Mouse (Mus musculus) hindbrain, embryonic 14.5 days (tissue): ENCODE data around the gene Lrrd1. TPM values are rescaled to one million over a fixed set of nuclear protein-coding genes. Genes with fewer than 3 reads are reported as not detected.
A peak's percentile ranks its signal among the peaks of the same experiment; 100 is the strongest.
"Not testable (repeated sequence)": the region's sequence is repeated elsewhere in the genome, so short reads cannot be mapped to it uniquely, and the experiment has no call there.

Source experiments
- ATAC-seq: fragments of 200-750 bp; cut with Nextera tagmentation; 2 replicates; pipeline ENCODE4 v1.8.0; 2017; ENCODE audit warnings: moderate number of reproducible peaks, mild to moderate bottlenecking, moderate TSS enrichment, moderate library complexity; ENCODE audit not compliant: low FRiP score
- DNase-seq: peaks from one replicate; pipeline ENCODE4 v3.0.0-alpha.2; 2015; ENCODE audit warnings: low spot score
- H3K27ac ChIP-seq: fragments of 300-500 bp; sonication (generic); 2 replicates; pipeline ENCODE4 v1.5.1; 2014; ENCODE audit warnings: mild to moderate bottlenecking, moderate library complexity
- H3K27me3 ChIP-seq: fragments of 300-500 bp; sonication (generic); 2 replicates; pipeline ENCODE4 v1.6.1; 2014; ENCODE audit warnings: mild to moderate bottlenecking, low read length, mixed read lengths; ENCODE audit not compliant: control insufficient read depth, insufficient read depth
- H3K36me3 ChIP-seq: fragments of 300-500 bp; sonication (generic); replicated peaks from 2 replicates; pipeline ENCODE4 v1.6.1; 2014; ENCODE audit not compliant: control insufficient read depth, insufficient read depth
- H3K4me1 ChIP-seq: fragments of 300-500 bp; sonication (generic); replicated peaks from 2 replicates; pipeline ENCODE4 v1.6.1; 2014; ENCODE audit warnings: antibody characterized with exemption, low read length, mixed read lengths; ENCODE audit not compliant: control insufficient read depth, insufficient read depth
- H3K4me2 ChIP-seq: fragments of 300-500 bp; sonication (generic); replicated peaks from 2 replicates; pipeline ENCODE4 v1.6.1; 2014; ENCODE audit warnings: mild to moderate bottlenecking, moderate library complexity
- H3K4me3 ChIP-seq: fragments of 300-500 bp; sonication (generic); replicated peaks from 2 replicates; pipeline ENCODE4 v1.5.1; 2014; ENCODE audit warnings: mild to moderate bottlenecking, low read length
- H3K9ac ChIP-seq: fragments of 300-500 bp; sonication (generic); 2 replicates; pipeline ENCODE4 v1.6.1; 2014
- H3K9me3 ChIP-seq: fragments of 300-500 bp; sonication (generic); 2 replicates; pipeline ENCODE4 v1.6.1; 2016; ENCODE audit warnings: low read length; ENCODE audit not compliant: control insufficient read depth
- WGBS: fragments of 180-500 bp; shearing (Covaris S2); extraction: QIAGEN DNeasy Blood & Tissue Kit; methylation state at CpG from one replicate; pipeline ENCODE4 v1.1.7; 2014; 5-methylcytosine and 5-hydroxymethylcytosine counted together
- polyA plus RNA-seq: library from polyadenylated mRNA; unstranded; fragments of >200 nt; fragmentation: Nextera tagmentation; extraction: Ambion mirVana; gene quantifications from 2 replicates; pipeline ENCODE4 v1.2.1, GENCODE M21; 2014

The Lrrd1 gene
- 0.07 and 0.12 TPM in 2 replicates for polyA plus RNA-seq

DNA sequence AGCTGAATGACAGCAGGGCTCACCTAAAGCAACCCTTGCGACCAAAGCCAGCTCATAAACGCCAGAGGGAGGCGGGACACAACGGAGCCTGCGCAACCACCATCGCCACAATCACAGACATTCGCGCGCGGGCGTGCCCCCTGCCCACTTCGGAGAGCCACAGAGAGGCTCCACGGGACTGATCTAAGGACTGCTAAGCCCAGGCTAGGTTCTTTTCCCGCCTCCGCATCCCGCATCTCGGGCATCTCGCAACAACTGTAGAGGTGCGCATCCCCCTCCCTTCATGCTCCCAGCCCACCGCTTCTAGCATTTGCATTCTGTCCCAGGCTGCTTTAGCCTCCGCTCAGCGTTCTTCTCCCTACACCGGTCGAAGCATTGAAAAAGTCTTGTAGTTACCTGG, at the start of gene Lrrd1:
Gene Lrrd1 (plus strand): TSS at position 148 of the 400 bp plus-strand sequence.
- ATAC-seq = no peak
- H3K36me3 ChIP-seq = peaks cover 23% of the 10 kb centered on the region
- 4% methylated on average over 24 of the region's 24 CpGs for WGBS

DNA sequence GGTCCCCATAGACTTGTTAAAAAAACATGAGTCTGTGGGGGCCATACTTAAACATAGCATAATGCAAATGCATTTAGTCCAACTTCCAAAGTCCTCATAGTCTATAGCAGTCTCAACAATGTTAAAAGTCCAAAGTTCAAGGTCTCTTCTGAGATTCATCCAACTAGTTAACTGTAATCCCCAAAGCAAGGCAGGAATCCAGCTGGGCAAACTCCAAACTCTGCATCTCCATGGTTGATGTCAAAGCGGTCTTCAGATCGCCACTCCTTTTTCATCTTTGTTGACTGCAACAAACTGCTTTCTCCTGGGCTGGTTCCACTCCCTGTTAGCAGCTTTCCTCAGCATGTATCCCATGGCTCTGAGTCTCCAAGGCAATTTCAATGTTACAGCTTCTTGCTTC, 47.9 kb upstream of the Lrrd1 start:
- H3K4me1 ChIP-seq = peaks cover 12% of the 10 kb centered on the region
- not testable (repeated sequence) for DNase-seq, ATAC-seq, H3K27me3 ChIP-seq, H3K4me3 ChIP-seq, H3K27ac ChIP-seq, H3K9ac ChIP-seq, H3K4me2 ChIP-seq, H3K9me3 ChIP-seq, H3K36me3 ChIP-seq
- 95% methylated on average over 2 of the region's 2 CpGs for WGBS

More for the DNA sequence above, at the start of gene Lrrd1:
- H3K9ac ChIP-seq = peak within 1 kb of the TSS; percentile 35; the same call in 1 of the 2 replicates
- H3K4me1 ChIP-seq = peaks cover 4% of the 10 kb centered on the region; the same call in 1 of the 2 replicates
- H3K4me2 ChIP-seq = peak within 1 kb of the TSS; percentile 60
- no peak within 1 kb of the TSS for H3K27ac ChIP-seq
- DNase-seq = no peak
- H3K27me3 ChIP-seq = no peaks in the 10 kb centered on the region
- H3K9me3 ChIP-seq = no peaks in the 10 kb centered on the region
- H3K4me3 ChIP-seq = peak within 1 kb of the TSS; percentile 33

- H3K36me3 ChIP-seq, DNase-seq, H3K9ac ChIP-seq, H3K4me2 ChIP-seq, ATAC-seq, H3K4me3 ChIP-seq, H3K9me3 ChIP-seq, H3K27ac ChIP-seq, H3K27me3 ChIP-seq: not testable (repeated sequence)
- H3K4me1 ChIP-seq = peaks cover 12% of the 10 kb centered on the region
Measured at GRCm38 (mm10) chr5:3798656-3799055, 46.3 kb upstream of the Lrrd1 start.

DNA sequence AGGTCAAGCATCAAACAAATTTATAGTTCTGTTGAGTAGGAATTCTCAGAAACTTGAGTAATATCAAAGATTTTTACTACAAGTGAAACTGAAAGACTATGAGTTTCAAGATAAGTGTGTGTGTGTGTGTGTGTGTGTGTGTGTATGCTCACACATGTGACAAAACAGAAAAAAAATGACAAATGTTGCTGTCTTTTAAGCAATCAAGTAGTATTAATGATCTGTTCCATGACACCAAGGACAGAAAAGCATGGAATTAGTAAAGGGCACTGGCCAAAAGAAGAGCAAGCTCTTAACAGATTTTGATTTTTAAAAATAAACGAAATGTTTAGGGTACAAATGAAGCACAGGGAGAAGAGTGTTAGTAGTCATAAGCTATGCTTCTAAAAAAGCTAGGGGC, 44.9 kb upstream of the Lrrd1 start:
- DNase-seq (no peak), ATAC-seq (no peak)
- Histone ChIP-seq H3K9ac (no peak overlapping the region), H3K27me3 (no peaks in the 10 kb centered on the region), H3K4me3 (no peak overlapping the region), H3K4me2 (no peak overlapping the region), H3K4me1 (peaks cover 16% of the 10 kb centered on the region), H3K9me3 (no peaks in the 10 kb centered on the region), H3K36me3 (0 out of 2 replicates have a peak, but pooled peaks cover 1% of the 10 kb centered on the region), H3K27ac (no peak overlapping the region)
- 93% methylated on average over 1 of the region's 1 CpGs for WGBS

DNA sequence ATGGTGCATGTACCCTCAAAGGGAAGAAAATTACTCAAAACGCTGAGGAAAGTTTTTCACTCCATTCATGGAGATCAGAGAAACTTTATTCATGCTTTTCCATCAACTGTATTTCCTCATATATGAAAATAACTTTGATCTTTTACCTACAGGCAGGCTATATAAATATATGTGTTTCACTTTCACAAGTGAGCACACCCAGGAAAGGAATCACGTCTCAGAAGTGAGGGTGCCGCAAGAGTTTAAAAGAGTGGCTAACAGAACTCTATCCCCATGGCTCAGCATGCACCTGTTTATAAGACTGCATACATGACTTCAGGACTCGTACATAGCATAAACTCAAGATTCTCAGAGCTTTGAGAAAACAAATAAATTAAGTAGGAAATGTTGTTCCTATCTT, 44.1 kb upstream of the Lrrd1 start:
- no peak for ATAC-seq
- Histone ChIP-seq H3K4me3 (peak overlapping the region; percentile 87), H3K27me3 (no peaks in the 10 kb centered on the region), H3K9me3 (no peaks in the 10 kb centered on the region), H3K4me2 (peak overlapping the region; percentile 74), H3K9ac (peak overlapping the region; percentile 40), H3K36me3 (no peaks in the 10 kb centered on the region), H3K27ac (no peak overlapping the region), H3K4me1 (peaks cover 19% of the 10 kb centered on the region)
- no peak for DNase-seq
- WGBS = 79% methylated on average over 4 of the region's 4 CpGs

- Histone ChIP-seq H3K36me3 (no peaks in the 10 kb centered on the region), H3K4me2 (peak overlapping the region; percentile 74), H3K9ac (peak overlapping the region; percentile 89), H3K27ac (peak overlapping the region; percentile 89), H3K27me3 (no peaks in the 10 kb centered on the region), H3K4me1 (peaks cover 19% of the 10 kb centered on the region), H3K4me3 (peak overlapping the region; percentile 87), H3K9me3 (no peaks in the 10 kb centered on the region)
- WGBS = 7% methylated on average over 18 of the region's 18 CpGs
- ATAC-seq (peak; percentile 0; the same call in 1 of the 2 replicates), DNase-seq (no peak)
Measured at GRCm38 (mm10) chr5:3801672-3802432, 43.1 kb upstream of the Lrrd1 start.

GRCm38 (mm10) chr5:3802433-3803291, 42.3 kb upstream of the Lrrd1 start, which contains the start of the genes Ankib1 and Krit1:
Ankib1 (minus strand) TSS chr5:3802925.
Krit1 (plus strand) TSS chr5:3803184.
- no peaks in the 10 kb centered on the region for H3K27me3 ChIP-seq
- H3K36me3 ChIP-seq = peaks cover 7% of the 10 kb centered on the region; the same call in 1 of the 2 replicates
- DNase-seq = peak; percentile 90
- H3K9me3 ChIP-seq = no peaks in the 10 kb centered on the region
- peak within 1 kb of the TSS; percentile 74 for H3K4me2 ChIP-seq
- ATAC-seq = peak; percentile 96
- WGBS = under 1% methylated on average over 92 of the region's 109 CpGs
- peak within 1 kb of the TSS; percentile 87 for H3K4me3 ChIP-seq
- peak within 1 kb of the TSS; percentile 89 for H3K27ac ChIP-seq
- H3K9ac ChIP-seq = peak within 1 kb of the TSS; percentile 89
- peaks cover 19% of the 10 kb centered on the region for H3K4me1 ChIP-seq

DNA sequence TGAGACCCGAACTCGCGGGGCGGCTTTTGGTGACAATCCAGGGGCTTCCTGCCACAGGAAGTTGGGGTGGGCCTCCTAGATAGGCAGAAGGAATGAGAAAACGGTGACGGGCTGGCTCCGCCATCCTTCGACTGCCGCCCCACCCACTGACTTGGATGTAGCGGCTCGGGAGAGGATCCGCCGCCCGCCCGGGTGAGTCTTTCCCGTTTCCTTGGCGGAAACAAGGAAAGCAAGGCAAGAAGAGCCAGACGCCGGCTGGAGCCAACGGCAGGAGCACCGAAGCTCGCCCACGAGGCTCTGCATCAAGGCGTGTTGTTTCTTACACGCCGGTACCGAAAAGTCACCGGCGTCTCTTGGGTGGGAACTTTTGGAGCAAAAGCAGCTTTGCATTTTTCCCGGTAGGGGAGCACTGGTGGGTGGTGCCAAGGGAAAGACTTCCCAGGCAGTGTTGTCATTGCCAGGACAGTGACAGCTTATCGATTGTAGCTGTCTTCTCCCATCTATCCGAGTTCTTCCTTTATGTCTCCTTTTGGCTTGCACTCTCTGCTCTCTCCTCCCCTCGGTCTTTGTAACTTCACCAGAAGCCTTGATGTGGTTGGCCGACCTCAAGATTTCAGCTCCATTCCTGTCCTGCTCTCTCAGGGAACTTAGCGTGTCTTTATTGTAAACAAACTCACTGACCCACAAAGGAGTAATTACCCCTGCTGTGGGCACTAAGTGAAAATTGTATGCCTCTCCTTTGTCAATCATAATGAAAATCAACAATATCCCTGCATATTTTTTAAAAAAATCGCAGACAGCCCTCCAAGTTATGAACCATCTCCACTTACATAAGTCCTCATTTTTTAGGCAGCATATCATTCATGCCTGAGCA, 41.4 kb upstream of the Lrrd1 start:
- ATAC-seq = peak; percentile 80
- WGBS = 1% methylated on average over 36 of the region's 36 CpGs
- peaks cover 14% of the 10 kb centered on the region; the same call in 1 of the 2 replicates for H3K36me3 ChIP-seq
- H3K27ac ChIP-seq = peak overlapping the region; percentile 89
- H3K4me3 ChIP-seq = peak overlapping the region; percentile 87
- no peaks in the 10 kb centered on the region for H3K9me3 ChIP-seq
- peak overlapping the region; percentile 89 for H3K9ac ChIP-seq
- peaks cover 19% of the 10 kb centered on the region for H3K4me1 ChIP-seq
- no peak for DNase-seq
- H3K4me2 ChIP-seq = peak overlapping the region; percentile 74
- no peaks in the 10 kb centered on the region for H3K27me3 ChIP-seq
